Mouse (Mus musculus) adipose tissue, adult 10 weeks (tissue): ENCODE results near the gene Serpina3i. TPM values are rescaled to one million over a fixed set of nuclear protein-coding genes. Genes with fewer than 3 reads are reported as not detected.

Experiments
- polyA plus RNA-seq: library from polyadenylated mRNA; stranded (reverse); fragments of 350-450 nt; fragmentation: Illumina TruSeq; extraction: RNeasy Lipid Tissue Mini Kit (QIAGEN cat#74804); gene quantifications from one replicate; pipeline ENCODE4 v1.2.3, GENCODE M21; 2014; ENCODE audit warnings: low read depth, low replicate concordance

Serpina3i gene
- 0.86 TPM for polyA plus RNA-seq

GRCm38 (mm10) chr12:104262863-104263262, at the start of gene Serpina3i:
Serpina3i (plus strand) TSS chr12:104263122.

GRCm38 (mm10) chr12:104214445-104214753, 48.5 kb upstream of the Serpina3i start, which contains the start of gene Serpina3f:
Serpina3f (plus strand) TSS chr12:104214544.

GRCm38 (mm10) chr12:104235915-104236314, 27.0 kb upstream of the Serpina3i start, which contains the start of gene Serpina3g:
Serpina3g (plus strand) TSS chr12:104236245.

GRCm38 (mm10) chr12:104314253-104314652, 51.3 kb downstream of the Serpina3i start, which contains the start of gene Serpina3j:
Serpina3j (plus strand) TSS chr12:104314553.

Other genes starting within 250 kb of the Serpina3i start
- gene Serpina9, start 249.4 kb upstream of the Serpina3i start, polyA plus RNA-seq: not detected
- gene Serpina12, start 218.7 kb upstream of the Serpina3i start, polyA plus RNA-seq: not detected
- 2.0 TPM for gene Serpina5, start 162.0 kb upstream of the Serpina3i start, polyA plus RNA-seq
- gene Serpina3a, start 150.4 kb upstream of the Serpina3i start, polyA plus RNA-seq: 0.69 TPM
- gene Serpina3b, start 135.1 kb upstream of the Serpina3i start, polyA plus RNA-seq: 2.8 TPM
- gene Serpina3c, start 109.3 kb upstream of the Serpina3i start, polyA plus RNA-seq: 69.9 TPM
- gene Serpina3f, start 48.6 kb upstream of the Serpina3i start, polyA plus RNA-seq: 0.61 TPM
- gene Serpina3g, start 26.9 kb upstream of the Serpina3i start, polyA plus RNA-seq: 3.7 TPM
- gene Serpina3j, start 51.4 kb downstream of the Serpina3i start, polyA plus RNA-seq: 0.55 TPM
- gene Serpina3k, start 75.4 kb downstream of the Serpina3i start, polyA plus RNA-seq: 4.6 TPM
- gene Serpina3m, start 75.4 kb downstream of the Serpina3i start, polyA plus RNA-seq: 3.7 TPM
- 177 TPM for gene Serpina3n, start 143.6 kb downstream of the Serpina3i start, polyA plus RNA-seq
- 0.25 TPM for gene Gsc, start 210.2 kb downstream of the Serpina3i start, polyA plus RNA-seq